Mouse (Mus musculus): ENCODE data around the gene Wdr90.

DNA sequence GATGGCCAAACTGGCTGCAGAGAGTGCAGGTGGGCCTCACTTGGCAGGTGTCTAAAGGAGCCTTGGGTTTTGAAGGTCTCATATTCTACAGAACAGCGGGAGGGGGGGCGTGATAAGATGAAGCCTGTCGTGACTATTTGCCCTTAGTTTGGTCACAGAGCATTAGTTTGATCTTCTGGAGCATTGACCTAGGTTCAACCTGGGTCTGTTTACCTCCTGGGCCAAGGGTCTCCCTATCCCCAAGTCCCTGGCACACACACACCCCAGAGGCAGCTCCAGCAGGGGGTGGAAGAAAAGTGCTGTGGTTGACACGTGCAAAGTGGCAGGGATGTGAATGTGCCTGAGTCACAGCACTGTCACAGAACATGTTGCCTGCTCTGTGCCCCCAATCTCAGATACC is 50.4 kb downstream of the Wdr90 start:
- TF ChIP-seq CTCF (IDR thresholded peaks at IDR 0.05; ENCODE audit: low read depth) = no peak
- no peak for TF ChIP-seq EP300 (IDR thresholded peaks at IDR 0.05; ENCODE audit: low read depth)

Measured in liver, postnatal 0 days (tissue).